Mouse (Mus musculus) midbrain, postnatal 0 days (tissue): ENCODE data around the gene Gabbr2. TPM values are rescaled to one million over a fixed set of nuclear protein-coding genes. Genes with fewer than 3 reads are reported as not detected.

Experiments
- ATAC-seq: fragments of 200-750 bp; cut with Nextera tagmentation; 2 replicates; pipeline ENCODE4 v1.8.0; 2017; ENCODE audit warnings: moderate number of reproducible peaks, mild to moderate bottlenecking, moderate TSS enrichment, moderate library complexity; ENCODE audit not compliant: low FRiP score
- DNase-seq: peaks from one replicate; pipeline ENCODE4 v3.0.0-alpha.2; 2015; ENCODE audit warnings: low spot score
- H3K27ac ChIP-seq: fragments of 300-500 bp; sonication (generic); 2 replicates; pipeline ENCODE4 v1.5.1; 2014; ENCODE audit warnings: low read depth, mild to moderate bottlenecking, low read length, mixed read lengths
- H3K27me3 ChIP-seq: fragments of 300-500 bp; sonication (generic); 2 replicates; pipeline ENCODE4 v1.6.1; 2014; ENCODE audit warnings: low read length, control low read depth, mixed read lengths; ENCODE audit not compliant: insufficient read depth
- H3K36me3 ChIP-seq: fragments of 300-500 bp; sonication (generic); 2 replicates; pipeline ENCODE4 v1.6.1; 2014; ENCODE audit warnings: low read length, control low read depth, mixed read lengths; ENCODE audit not compliant: insufficient read depth
- H3K4me1 ChIP-seq: fragments of 300-500 bp; sonication (generic); 2 replicates; pipeline ENCODE4 v1.6.1; 2014; ENCODE audit warnings: mild to moderate bottlenecking, control low read depth, antibody characterized with exemption, low read length, mixed read lengths; ENCODE audit not compliant: insufficient read depth
- H3K4me2 ChIP-seq: fragments of 300-500 bp; sonication (generic); 2 replicates; pipeline ENCODE4 v1.6.1; 2014; ENCODE audit warnings: low read depth, mild to moderate bottlenecking, low read length, mixed read lengths; ENCODE audit not compliant: poor library complexity, severe bottlenecking
- H3K4me3 ChIP-seq: fragments of 300-500 bp; sonication (generic); 2 replicates; pipeline ENCODE4 v1.5.1; 2014; ENCODE audit warnings: low read depth, mild to moderate bottlenecking, low read length, moderate library complexity
- H3K9ac ChIP-seq: fragments of 300-500 bp; sonication (generic); replicated peaks from 2 replicates; pipeline ENCODE4 v1.6.1; 2014; ENCODE audit warnings: mild to moderate bottlenecking, low read length, moderate library complexity, mixed read lengths; ENCODE audit not compliant: poor library complexity, severe bottlenecking
- H3K9me3 ChIP-seq: fragments of 300-500 bp; sonication (generic); 2 replicates; pipeline ENCODE4 v1.6.1; 2016; ENCODE audit warnings: low read length, control low read depth
- CTCF ChIP-seq: IDR thresholded peaks from 2 replicates; pipeline ENCODE4 v1.5.1; 2016; ENCODE audit warnings: antibody characterized with exemption, mild to moderate bottlenecking
- WGBS: fragments of 180-500 bp; shearing (Covaris S2); extraction: QIAGEN DNeasy Blood & Tissue Kit; methylation state at CpG from one replicate; pipeline ENCODE4 v1.1.7; 2014; 5-methylcytosine and 5-hydroxymethylcytosine counted together
- polyA plus RNA-seq: library from polyadenylated mRNA; unstranded; fragments of >200 nt; fragmentation: Nextera tagmentation; extraction: Ambion mirVana; gene quantifications from 2 replicates; pipeline ENCODE4 v1.2.1, GENCODE M21; 2015
- total RNA-seq: library from RNA; depleted of rRNA; stranded (reverse); fragments of >200 nt; gene quantifications from 2 replicates; pipeline ENCODE4 v1.2.3, GENCODE M21; 2014

Gene Gabbr2
- total and polyA plus RNA-seq, 2 experiments from 2014 or later: 20.5 to 123 TPM

GRCm38 (mm10) chr4:46835064-46835463 lies 156.6 kb downstream of the Gabbr2 start:
- Histone ChIP-seq H3K4me3 (no peak overlapping the region), H3K9me3 (no peaks in the 10 kb centered on the region), H3K4me2 (no peak overlapping the region), H3K9ac (no peak overlapping the region), H3K27me3 (no peaks in the 10 kb centered on the region), H3K27ac (no peak overlapping the region), H3K4me1 (no peaks in the 10 kb centered on the region), H3K36me3 (no peaks in the 10 kb centered on the region)
- no peak for TF ChIP-seq CTCF
- no peak for ATAC-seq
- no peak for DNase-seq
- 93% methylated on average over 14 of the region's 14 CpGs for WGBS

- Histone ChIP-seq H3K9ac (no peak overlapping the region), H3K4me3 (no peak overlapping the region), H3K27ac (no peak overlapping the region), H3K4me1 (no peaks in the 10 kb centered on the region; the same call in 1 of the 2 replicates), H3K9me3 (no peaks in the 10 kb centered on the region), H3K36me3 (no peaks in the 10 kb centered on the region), H3K27me3 (no peaks in the 10 kb centered on the region), H3K4me2 (no peak overlapping the region)
- 53% methylated on average over 12 of the region's 12 CpGs for WGBS
- ATAC-seq (no peak), DNase-seq (no peak)
- TF ChIP-seq CTCF: peak; percentile 58
Observed at GRCm38 (mm10) chr4:46832834-46833544, 158.7 kb downstream of the Gabbr2 start.

GRCm38 (mm10) chr4:46829656-46830055 lies 162.0 kb downstream of the Gabbr2 start:
- no peak overlapping the region for H3K4me3 ChIP-seq
- no peak overlapping the region for H3K4me2 ChIP-seq
- no peak for TF ChIP-seq CTCF
- no peaks in the 10 kb centered on the region for H3K36me3 ChIP-seq
- no peaks in the 10 kb centered on the region for H3K27me3 ChIP-seq
- H3K4me1 ChIP-seq: no peaks in the 10 kb centered on the region; the same call in 1 of the 2 replicates
- ATAC-seq (no peak), DNase-seq (no peak)
- no peaks in the 10 kb centered on the region for H3K9me3 ChIP-seq
- WGBS: 47% methylated on average over 2 of the region's 2 CpGs
- H3K9ac ChIP-seq: no peak overlapping the region
- no peak overlapping the region for H3K27ac ChIP-seq

- no peaks in the 10 kb centered on the region for H3K36me3 ChIP-seq
- WGBS: 85% methylated on average over 5 of the region's 5 CpGs
- H3K9me3 ChIP-seq: no peaks in the 10 kb centered on the region
- no peak for ATAC-seq
- DNase-seq: no peak
- H3K27ac ChIP-seq: no peak overlapping the region
- no peaks in the 10 kb centered on the region; the same call in 1 of the 2 replicates for H3K4me1 ChIP-seq
- H3K4me2 ChIP-seq: no peak overlapping the region
- TF ChIP-seq CTCF: no peak
- no peak overlapping the region for H3K9ac ChIP-seq
- no peak overlapping the region for H3K4me3 ChIP-seq
- H3K27me3 ChIP-seq: no peaks in the 10 kb centered on the region
Observed at GRCm38 (mm10) chr4:46828141-46828571, 163.5 kb downstream of the Gabbr2 start.

GRCm38 (mm10) chr4:46827471-46827870 lies 164.2 kb downstream of the Gabbr2 start:
- Histone ChIP-seq H3K36me3 (no peaks in the 10 kb centered on the region), H3K9ac (no peak overlapping the region), H3K4me3 (no peak overlapping the region), H3K4me1 (no peaks in the 10 kb centered on the region; the same call in 1 of the 2 replicates), H3K27ac (no peak overlapping the region), H3K4me2 (no peak overlapping the region), H3K9me3 (no peaks in the 10 kb centered on the region), H3K27me3 (no peaks in the 10 kb centered on the region)
- no peak for ATAC-seq
- TF ChIP-seq CTCF: no peak
- 66% methylated on average over 9 of the region's 9 CpGs for WGBS
- peak; percentile 32 for DNase-seq

- no peaks in the 10 kb centered on the region; the same call in 1 of the 2 replicates for H3K4me1 ChIP-seq
- no peak overlapping the region for H3K9ac ChIP-seq
- ATAC-seq (no peak), DNase-seq (no peak)
- no peaks in the 10 kb centered on the region for H3K27me3 ChIP-seq
- no peak overlapping the region for H3K4me2 ChIP-seq
- H3K4me3 ChIP-seq: no peak overlapping the region
- H3K27ac ChIP-seq: no peak overlapping the region
- TF ChIP-seq CTCF: no peak; the same call in 1 of the 2 replicates
- 88% methylated on average over 10 of the region's 10 CpGs for WGBS
- H3K9me3 ChIP-seq: no peaks in the 10 kb centered on the region
- H3K36me3 ChIP-seq: no peaks in the 10 kb centered on the region
Observed at GRCm38 (mm10) chr4:46825846-46826529, 165.7 kb downstream of the Gabbr2 start.
